Mouse (Mus musculus) central nervous system, embryonic 18 days (tissue): ENCODE data around the gene Hnmt. TPM values are rescaled to one million over a fixed set of nuclear protein-coding genes. Genes with fewer than 3 reads are reported as not detected.

Experiments used
- polyA plus RNA-seq: library from polyadenylated mRNA; depleted of rRNA; stranded (reverse); fragments of >200 nt; gene quantifications from 2 replicates; pipeline ENCODE4 v1.2.3, GENCODE M21; 2012; rRNA removed

Hnmt gene
- polyA plus RNA-seq: 8.6 and 9.3 TPM in 2 replicates

GRCm38 (mm10) chr2:24049344-24049990, at the start of gene Hnmt:
Gene Hnmt (minus strand): TSS chr2:24049394.

GRCm38 (mm10) chr2:24096495-24096894, 47.3 kb upstream of the Hnmt start, which contains the start of gene Tbpl2:
Gene Tbpl2 (minus strand): TSS chr2:24096595.

Other genes with a start within 250 kb of the Hnmt start
- not detected in 2 replicates for gene Tbpl2, start 47.2 kb upstream of the Hnmt start, polyA plus RNA-seq
- gene Il1f8, start 103.8 kb upstream of the Hnmt start, polyA plus RNA-seq: not detected in 2 replicates
- 0.03 TPM in 1 of 2 replicates, not detected in the other for gene Il1f9, start 137.1 kb upstream of the Hnmt start, polyA plus RNA-seq
- gene Il1f6, start 166.0 kb upstream of the Hnmt start, polyA plus RNA-seq: not detected in 2 replicates
- gene Il1f5, start 227.6 kb upstream of the Hnmt start, polyA plus RNA-seq: 0.09 TPM in 1 of 2 replicates, not detected in the other
- not detected in 2 replicates for gene Il1f10, start 241.8 kb upstream of the Hnmt start, polyA plus RNA-seq